ENCODE assay signal across 8 mouse cellular contexts in the genomic region with DNA sequence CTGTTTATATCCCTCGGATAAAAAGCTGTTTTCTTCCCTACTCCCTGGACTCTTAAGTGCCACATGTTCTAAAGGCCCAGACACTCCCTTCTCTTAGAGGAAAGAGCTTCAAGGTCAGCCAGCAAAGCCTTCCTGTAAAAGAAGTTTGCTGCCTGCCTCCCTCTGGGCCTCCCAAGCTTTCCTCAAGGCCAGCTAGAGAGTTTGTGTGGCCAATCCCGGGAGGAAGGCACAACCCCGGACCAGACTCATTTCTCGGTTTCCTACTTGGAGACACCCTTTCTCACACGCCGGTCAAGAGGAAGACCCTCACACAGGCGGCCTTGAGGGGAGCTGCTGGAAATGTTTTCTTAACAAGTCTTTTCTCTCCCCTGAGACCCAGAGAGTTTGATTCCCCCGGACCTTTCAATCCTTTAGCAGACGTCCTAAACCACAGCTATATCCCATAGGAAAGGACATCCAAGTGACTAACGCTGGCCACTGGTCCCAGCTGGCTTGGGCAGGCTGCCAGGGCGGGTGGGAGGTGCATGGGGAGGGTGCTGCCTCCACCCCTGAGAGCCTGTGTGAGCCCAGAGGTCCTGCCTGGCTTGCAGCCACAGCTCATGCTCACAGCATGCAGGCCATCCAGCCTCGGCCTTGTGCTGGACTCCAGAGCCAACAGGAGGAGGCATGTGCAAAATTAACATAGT.
DNase-seq lines count a peak whose midpoint lies in the region; ATAC-seq lines count a peak whose summit lies in the region.

No protein-coding gene starts in this region.

- no peak overlapping the region for H3K27ac ChIP-seq in midbrain, embryonic 14.5 days (replicated peaks; ENCODE audit: low read depth, low read length)
- no peak overlapping the region for H3K27ac ChIP-seq in midbrain, embryonic 15.5 days
- peak overlapping the region; percentile 34 to 64 for H3K27ac ChIP-seq in heart, embryonic 14.5 days (replicated peaks in 1 of 2; ENCODE audit: control insufficient read depth in 1 of 2, insufficient read depth in 1 of 2, low read depth in 2 of 2, low read length in 2 of 2)

- peaks cover 92% of the 10 kb centered on the region for H3K27me3 ChIP-seq in midbrain, embryonic 14.5 days (ENCODE audit: control insufficient read depth, insufficient read depth, low read length)
- peaks cover 88% of the 10 kb centered on the region for H3K27me3 ChIP-seq in midbrain, embryonic 15.5 days (replicated peaks)
- no peaks in the 10 kb centered on the region for H3K27me3 ChIP-seq in heart, embryonic 14.5 days (ENCODE audit: control insufficient read depth, insufficient read depth, low read length)

- no peaks in the 10 kb centered on the region for H3K36me3 ChIP-seq in midbrain, embryonic 14.5 days (ENCODE audit: control insufficient read depth, insufficient read depth, low read length)
- H3K36me3 ChIP-seq in midbrain, embryonic 15.5 days (replicated peaks): no peaks in the 10 kb centered on the region
- H3K36me3 ChIP-seq in heart, embryonic 14.5 days (ENCODE audit: control insufficient read depth, insufficient read depth, low read length): no peaks in the 10 kb centered on the region

- H3K9ac ChIP-seq in midbrain, embryonic 14.5 days (replicated peaks; ENCODE audit: low read length): no peak overlapping the region
- H3K9ac ChIP-seq in midbrain, embryonic 15.5 days: no peak overlapping the region
- H3K9ac ChIP-seq in heart, embryonic 14.5 days (ENCODE audit: low read length): 0 out of 2 replicates have a peak overlapping the region, but pooled peaks have one; percentile 5

- H3K9me3 ChIP-seq in midbrain, embryonic 14.5 days (ENCODE audit: control insufficient read depth, low read length): no peaks in the 10 kb centered on the region
- no peaks in the 10 kb centered on the region for H3K9me3 ChIP-seq in midbrain, embryonic 15.5 days
- no peaks in the 10 kb centered on the region for H3K9me3 ChIP-seq in heart, embryonic 14.5 days (ENCODE audit: control insufficient read depth, low read length)

- peak; percentile 26 for DNase-seq in midbrain, embryonic 14.5 days
- peak; percentile 47 to 72 for DNase-seq in adrenal gland, postnatal 4 days (ENCODE audit: low spot score in 2 of 2)
- peak; percentile 76 to 85 for DNase-seq in kidney, postnatal 36 days
- peak; percentile 82 for DNase-seq in lung, postnatal 36 days
- DNase-seq in urinary bladder, postnatal 25 days (ENCODE audit: low spot score): peak; percentile 68

- no peak overlapping the region for H3K4me3 ChIP-seq in midbrain, embryonic 14.5 days (replicated peaks; ENCODE audit: low read depth, low read length)
- no peak overlapping the region for H3K4me3 ChIP-seq in midbrain, embryonic 15.5 days
- H3K4me3 ChIP-seq in heart, embryonic 14.5 days (ENCODE audit: control insufficient read depth in 1 of 2, insufficient read depth in 1 of 2, low read depth in 1 of 2, low read length in 2 of 2): no peak overlapping the region

- WGBS in midbrain, embryonic 14.5 days: 52% methylated on average over 12 of the region's 12 CpGs
- 57% methylated on average over 12 of the region's 12 CpGs for WGBS in midbrain, embryonic 15.5 days
- WGBS in heart, embryonic 14.5 days: 30% methylated on average over 12 of the region's 12 CpGs

- H3K4me2 ChIP-seq in midbrain, embryonic 14.5 days (ENCODE audit: low read length): no peak overlapping the region
- H3K4me2 ChIP-seq in midbrain, embryonic 15.5 days: no peak overlapping the region
- peak overlapping the region; percentile 0; the same call in 1 of the 2 replicates for H3K4me2 ChIP-seq in heart, embryonic 14.5 days (ENCODE audit: low read length)

- no peak for ATAC-seq in midbrain, embryonic 14.5 days (ENCODE audit: low FRiP score, low TSS enrichment)
- ATAC-seq in midbrain, embryonic 15.5 days (replicated peaks): no peak
- peak; percentile 73 for ATAC-seq in heart, embryonic 14.5 days (ENCODE audit: insufficient number of reproducible peaks, insufficient read depth, low FRiP score, low read depth)
- ATAC-seq in megakaryocyte-erythroid progenitor cell, adult 5-6 weeks (replicated peaks; ENCODE audit: low FRiP score, low TSS enrichment, poor library complexity, severe bottlenecking): no peak

- H3K4me1 ChIP-seq in midbrain, embryonic 14.5 days (ENCODE audit: control insufficient read depth, insufficient read depth, low read length): peaks cover 3% of the 10 kb centered on the region
- peaks cover 5% of the 10 kb centered on the region; the same call in 1 of the 2 replicates for H3K4me1 ChIP-seq in midbrain, embryonic 15.5 days
- peaks cover 15 to 20% of the 10 kb centered on the region in 2 experiments for H3K4me1 ChIP-seq in heart, embryonic 14.5 days (ENCODE audit: control insufficient read depth in 2 of 2, insufficient read depth in 2 of 2, low read length in 2 of 2)

Comparison
In these comparisons a context has a peak if more than half of its experiments do, and no peak if none do; other contexts are left out.
1. DNase-seq: peak in every context shown above with its lines; median percentile 82 in lung, postnatal 36 days; 80 in kidney, postnatal 36 days; 68 in urinary bladder, postnatal 25 days; 60 in adrenal gland, postnatal 4 days; 26 in midbrain, embryonic 14.5 days.
2. H3K27ac ChIP-seq: peak in heart, embryonic 14.5 days (2 of 2); none in midbrain, embryonic 14.5 days (single experiment) and midbrain, embryonic 15.5 days (single experiment).